Comparison of ENCODE assay signal across 25 mouse cellular contexts in genomic region chr17:30093148-30093749, GRCm38 (mm10).
DNase-seq lines count a peak whose midpoint lies in the region; ATAC-seq and TF ChIP-seq lines count a peak whose summit lies in the region.
"Had no signal": no experiment of that assay in that cellular context is flagged by ENCODE, and none has a peak within 500 bp of the region (broad histone marks: within the 10 kb centered on the region; RNA-seq: fewer than 3 reads in every experiment).

No protein-coding gene starts in this region.

- H3K4me2 ChIP-seq in kidney, embryonic 15.5 days: no peak overlapping the region
- no peak overlapping the region for H3K4me2 ChIP-seq in intestine, postnatal 0 days (replicated peaks; ENCODE audit: low read depth)
- H3K4me2 ChIP-seq: embryonic facial prominence, embryonic 12.5 days; embryonic facial prominence, embryonic 15.5 days; heart, embryonic 11.5 days; hindbrain, embryonic 13.5 days had no signal

- no peaks in the 10 kb centered on the region for H3K27me3 ChIP-seq in kidney, embryonic 15.5 days
- no peaks in the 10 kb centered on the region for H3K27me3 ChIP-seq in intestine, postnatal 0 days (replicated peaks; ENCODE audit: control insufficient read depth, insufficient read depth, low read length)
- H3K27me3 ChIP-seq: embryonic facial prominence, embryonic 12.5 days; embryonic facial prominence, embryonic 15.5 days; hindbrain, embryonic 13.5 days had no signal

- peaks cover 22% of the 10 kb centered on the region for H3K36me3 ChIP-seq in kidney, embryonic 15.5 days
- no peaks in the 10 kb centered on the region for H3K36me3 ChIP-seq in intestine, postnatal 0 days (ENCODE audit: control insufficient read depth, insufficient read depth)

- 86% methylated on average over 2 of the region's 2 CpGs for WGBS in kidney, embryonic 15.5 days
- WGBS in intestine, postnatal 0 days: 43% methylated on average over 2 of the region's 2 CpGs

- H3K27ac ChIP-seq in kidney, embryonic 15.5 days: no peak overlapping the region
- peak overlapping the region; percentile 54; the same call in 1 of the 2 replicates for H3K27ac ChIP-seq in intestine, postnatal 0 days (ENCODE audit: low read depth, low read length)
- H3K27ac ChIP-seq: embryonic facial prominence, embryonic 12.5 days; embryonic facial prominence, embryonic 15.5 days; gastrocnemius, adult 2 months; hindbrain, embryonic 10.5 days; hindbrain, embryonic 13.5 days had no signal

- no peak overlapping the region for H3K9ac ChIP-seq in kidney, embryonic 15.5 days
- no peak overlapping the region for H3K9ac ChIP-seq in intestine, postnatal 0 days (ENCODE audit: low read depth, low read length)
- H3K9ac ChIP-seq: embryonic facial prominence, embryonic 12.5 days; embryonic facial prominence, embryonic 15.5 days; forebrain, postnatal 0 days; hindbrain, embryonic 13.5 days had no signal

- no peak for ATAC-seq in kidney, embryonic 15.5 days (replicated peaks; ENCODE audit: low FRiP score)
- peak; percentile 90 for ATAC-seq in intestine, postnatal 0 days
- ATAC-seq: activated CD4-positive, CD25-positive, alpha-beta regulatory T cell, adult 4 months; forebrain, embryonic 14.5 days; forebrain, postnatal 0 days; hindbrain, embryonic 16.5 days had no signal

- TF ChIP-seq CTCF in intestine, postnatal 0 days (IDR thresholded peaks at IDR 0.05; ENCODE audit: low read depth): no peak

- no peak overlapping the region for H3K4me3 ChIP-seq in kidney, embryonic 15.5 days (replicated peaks)
- no peak overlapping the region for H3K4me3 ChIP-seq in intestine, postnatal 0 days (ENCODE audit: low read depth, low read length)
- H3K4me3 ChIP-seq: embryonic facial prominence, embryonic 12.5 days; embryonic facial prominence, embryonic 15.5 days; gastrocnemius, adult 2 months; hindbrain, embryonic 10.5 days; hindbrain, embryonic 13.5 days had no signal

- H3K4me1 ChIP-seq in kidney, embryonic 15.5 days: peaks cover 9% of the 10 kb centered on the region
- H3K4me1 ChIP-seq in intestine, postnatal 0 days (replicated peaks; ENCODE audit: control insufficient read depth, insufficient read depth, low read length): peaks cover 9% of the 10 kb centered on the region; the same call in 1 of the 2 replicates
- H3K4me1 ChIP-seq: embryonic facial prominence, embryonic 12.5 days; embryonic facial prominence, embryonic 15.5 days; hindbrain, embryonic 10.5 days had no signal

- H3K9me3 ChIP-seq in kidney, embryonic 15.5 days (replicated peaks): peaks cover 5% of the 10 kb centered on the region; the same call in 1 of the 2 replicates
- H3K9me3 ChIP-seq in intestine, postnatal 0 days (ENCODE audit: control insufficient read depth): peaks cover 5% of the 10 kb centered on the region; the same call in 1 of the 2 replicates
- H3K9me3 ChIP-seq: embryonic facial prominence, embryonic 15.5 days had no signal

- DNase-seq in heart, adult 11 months: peak; percentile 51
- DNase-seq in heart, adult 8-10 months (ENCODE audit: low spot score): no peak
- DNase-seq in kidney, adult 9 months: peak; percentile 35
- DNase-seq in urinary bladder, postnatal 4 days (ENCODE audit: low spot score in 2 of 2): no peak
- DNase-seq in layer of hippocampus, adult 11-12 months (ENCODE audit: low spot score): no peak
- DNase-seq: adrenal gland, adult 8-10 months; adrenal gland, postnatal 25 days; cerebellum, adult 11-12 months; cerebellum, adult 8-10 months; cerebellum, postnatal 14 days; forebrain, postnatal 0 days; gastrocnemius, adult 2 months; gastrocnemius, postnatal 14 days; heart, adult 18-20 months; heart, postnatal 36 days had no signal

Comparison
In these comparisons a context has a peak if more than half of its experiments do, and no peak if none do; other contexts are left out.
1. DNase-seq: peak in heart, adult 11 months (single experiment) and kidney, adult 9 months (single experiment); none in heart, adult 8-10 months (single experiment), urinary bladder, postnatal 4 days (0 of 2) and layer of hippocampus, adult 11-12 months (single experiment).